Mouse (Mus musculus) hindbrain, postnatal 0 days (tissue): ENCODE results near the gene Ubac2. TPM values are rescaled to one million over a fixed set of nuclear protein-coding genes. Genes with fewer than 3 reads are reported as not detected.

Source experiments
- ATAC-seq: fragments of 200-750 bp; cut with Nextera tagmentation; 2 replicates; pipeline ENCODE4 v1.8.0; 2017; ENCODE audit warnings: mild to moderate bottlenecking, moderate TSS enrichment, moderate library complexity
- DNase-seq: peaks from one replicate; pipeline ENCODE4 v3.0.0-alpha.2; 2015; ENCODE audit warnings: low spot score
- H3K27ac ChIP-seq: fragments of 300-500 bp; sonication (generic); 2 replicates; pipeline ENCODE4 v1.5.1; 2014; ENCODE audit warnings: mild to moderate bottlenecking
- H3K27me3 ChIP-seq: fragments of 300-500 bp; sonication (generic); 2 replicates; pipeline ENCODE4 v1.6.1; 2014; ENCODE audit warnings: low read length, mixed read lengths; ENCODE audit not compliant: insufficient read depth
- H3K36me3 ChIP-seq: fragments of 300-500 bp; sonication (generic); 2 replicates; pipeline ENCODE4 v1.6.1; 2014; ENCODE audit warnings: low read length, mixed read lengths; ENCODE audit not compliant: insufficient read depth
- H3K4me1 ChIP-seq: fragments of 300-500 bp; sonication (generic); 2 replicates; pipeline ENCODE4 v1.6.1; 2014; ENCODE audit warnings: antibody characterized with exemption, low read length, mixed read lengths; ENCODE audit not compliant: insufficient read depth
- H3K4me2 ChIP-seq: fragments of 300-500 bp; sonication (generic); 2 replicates; pipeline ENCODE4 v1.6.1; 2014; ENCODE audit warnings: low read depth, mild to moderate bottlenecking, low read length, moderate library complexity, mixed read lengths
- H3K4me3 ChIP-seq: fragments of 300-500 bp; sonication (generic); 2 replicates; pipeline ENCODE4 v1.5.1; 2014; ENCODE audit warnings: low read length
- H3K9ac ChIP-seq: fragments of 300-500 bp; sonication (generic); replicated peaks from 2 replicates; pipeline ENCODE4 v1.6.1; 2014; ENCODE audit warnings: mild to moderate bottlenecking, low read length, moderate library complexity, mixed read lengths
- H3K9me3 ChIP-seq: fragments of 300-500 bp; sonication (generic); 2 replicates; pipeline ENCODE4 v1.6.1; 2016; ENCODE audit warnings: low read length, mixed read lengths
- CTCF ChIP-seq: IDR thresholded peaks from 2 replicates; pipeline ENCODE4 v1.5.1; 2016; ENCODE audit warnings: antibody characterized with exemption, control low read depth, low read depth
- WGBS: fragments of 180-500 bp; shearing (Covaris S2); extraction: QIAGEN DNeasy Blood & Tissue Kit; methylation state at CpG from one replicate; pipeline ENCODE4 v1.1.7; 2014; 5-methylcytosine and 5-hydroxymethylcytosine counted together
- polyA plus RNA-seq: library from polyadenylated mRNA; unstranded; fragments of >200 nt; fragmentation: Nextera tagmentation; extraction: Ambion mirVana; gene quantifications from 2 replicates; pipeline ENCODE4 v1.2.1, GENCODE M21; 2015
- total RNA-seq: library from RNA; depleted of rRNA; stranded (reverse); fragments of >200 nt; gene quantifications from 2 replicates; pipeline ENCODE4 v1.2.3, GENCODE M21; 2014

The Ubac2 gene
- total and polyA plus RNA-seq, 2 experiments from 2014 or later: 45.6 to 55.4 TPM

GRCm38 (mm10) chr14:121876860-121877259 lies 1.6 kb upstream of the Ubac2 start:
- H3K4me1 ChIP-seq: no peaks in the 10 kb centered on the region
- no peaks in the 10 kb centered on the region for H3K9me3 ChIP-seq
- DNase-seq (no peak), ATAC-seq (no peak)
- 91% methylated on average over 2 of the region's 2 CpGs for WGBS
- TF ChIP-seq CTCF: no peak
- H3K4me3 ChIP-seq: no peak overlapping the region
- no peaks in the 10 kb centered on the region for H3K27me3 ChIP-seq
- no peak overlapping the region for H3K9ac ChIP-seq
- no peaks in the 10 kb centered on the region for H3K36me3 ChIP-seq
- no peak overlapping the region for H3K27ac ChIP-seq
- no peak overlapping the region for H3K4me2 ChIP-seq

DNA sequence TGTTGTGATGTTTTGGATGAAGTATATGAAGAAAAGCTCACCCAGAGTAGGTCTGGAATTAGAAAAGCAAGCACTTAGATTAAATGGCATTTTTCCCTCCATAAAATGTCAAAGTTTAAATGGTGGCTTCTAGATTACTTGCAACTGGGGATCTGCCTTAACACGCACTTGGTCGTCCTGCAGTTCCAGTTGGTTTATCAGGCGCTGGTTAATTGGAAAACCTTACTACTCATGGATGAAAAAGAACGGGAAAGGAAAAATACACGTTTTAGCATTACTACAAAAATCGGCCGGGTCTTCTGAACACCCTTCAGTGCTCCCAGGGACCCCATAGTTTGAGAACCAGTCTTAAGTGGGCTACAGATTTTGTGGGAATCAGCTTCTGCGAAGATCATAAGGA lies 780 bp upstream of the Ubac2 start:
- ATAC-seq (no peak), DNase-seq (no peak)
- Histone ChIP-seq H3K36me3 (no peaks in the 10 kb centered on the region), H3K4me1 (no peaks in the 10 kb centered on the region), H3K27me3 (no peaks in the 10 kb centered on the region), H3K4me2 (peak overlapping the region; percentile 64), H3K27ac (peak overlapping the region; percentile 76; the same call in 1 of the 2 replicates), H3K4me3 (peak overlapping the region; percentile 63), H3K9me3 (no peaks in the 10 kb centered on the region), H3K9ac (peak overlapping the region; percentile 79; the same call in 1 of the 2 replicates)
- TF ChIP-seq CTCF: no peak
- 33% methylated on average over 8 of the region's 8 CpGs for WGBS

- ATAC-seq (no peak), DNase-seq (no peak)
- TF ChIP-seq CTCF: no peak
- Histone ChIP-seq H3K4me1 (no peaks in the 10 kb centered on the region), H3K4me3 (peak overlapping the region; percentile 63), H3K9ac (peak overlapping the region; percentile 79), H3K4me2 (peak overlapping the region; percentile 90), H3K9me3 (no peaks in the 10 kb centered on the region), H3K27ac (peak overlapping the region; percentile 46), H3K27me3 (no peaks in the 10 kb centered on the region), H3K36me3 (no peaks in the 10 kb centered on the region)
- WGBS: under 1% methylated on average over 27 of the region's 27 CpGs
Observed at GRCm38 (mm10) chr14:121878859-121879206, 413 bp downstream of the Ubac2 start.

DNA sequence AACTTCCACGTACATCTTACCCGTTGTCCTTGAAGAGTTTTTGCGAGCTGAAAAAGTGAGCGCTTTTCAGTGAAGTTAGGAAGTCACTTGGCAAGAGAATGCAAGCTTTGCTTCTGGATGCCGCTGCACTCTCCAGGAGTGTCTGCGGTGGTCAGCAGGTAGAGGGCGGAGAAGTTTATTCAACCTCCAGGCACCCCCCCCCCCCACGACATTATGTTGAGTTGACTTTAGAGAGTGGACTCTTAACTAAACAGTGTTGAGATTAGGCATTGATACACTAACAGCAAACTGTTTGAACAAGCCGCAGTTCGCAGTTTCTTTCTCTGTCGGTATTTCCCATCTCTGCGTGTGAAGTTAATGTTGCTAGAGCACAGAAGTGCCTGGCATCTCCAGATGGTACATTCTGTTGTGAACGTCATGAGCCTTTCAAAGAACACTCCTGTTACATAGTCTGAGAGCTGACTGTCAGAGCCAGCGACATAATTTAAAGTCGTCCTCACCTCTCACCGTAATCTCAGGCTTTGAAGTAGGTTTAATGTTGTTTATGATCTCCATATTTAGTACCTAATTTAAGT lies 933 bp downstream of the Ubac2 start:
- no peak for TF ChIP-seq CTCF
- H3K9me3 ChIP-seq: no peaks in the 10 kb centered on the region
- 17% methylated on average over 16 of the region's 16 CpGs for WGBS
- peak overlapping the region; percentile 63 for H3K4me3 ChIP-seq
- DNase-seq: peak; percentile 12
- no peaks in the 10 kb centered on the region for H3K36me3 ChIP-seq
- peak overlapping the region; percentile 90 for H3K4me2 ChIP-seq
- ATAC-seq: no peak
- no peaks in the 10 kb centered on the region for H3K4me1 ChIP-seq
- no peaks in the 10 kb centered on the region for H3K27me3 ChIP-seq
- H3K9ac ChIP-seq: peak overlapping the region; percentile 79
- H3K27ac ChIP-seq: 0 out of 2 replicates have a peak overlapping the region, but pooled peaks have one; percentile 46

DNA sequence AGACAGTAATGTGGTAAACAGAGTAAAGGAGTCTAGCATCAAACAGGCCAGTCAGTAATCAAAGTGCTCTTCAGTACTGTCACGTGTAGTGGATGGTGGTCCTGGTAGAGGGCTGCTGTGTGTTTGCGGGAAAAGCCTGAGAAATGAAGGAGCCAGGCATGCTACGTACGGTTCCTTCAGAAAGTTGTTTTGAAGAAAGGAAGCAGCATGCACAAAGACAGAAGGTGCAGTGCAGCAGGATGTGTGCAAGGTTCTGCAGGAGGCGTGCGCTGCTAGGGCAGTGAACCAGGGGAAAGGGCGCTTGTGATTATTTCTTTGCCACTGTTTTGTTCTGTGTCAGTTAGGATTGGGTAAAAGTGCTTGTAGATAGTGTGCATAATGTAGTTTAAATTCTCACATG lies 2.8 kb downstream of the Ubac2 start:
- H3K4me3 ChIP-seq: no peak overlapping the region
- H3K9me3 ChIP-seq: no peaks in the 10 kb centered on the region
- no peaks in the 10 kb centered on the region for H3K4me1 ChIP-seq
- WGBS: 87% methylated on average over 7 of the region's 7 CpGs
- no peaks in the 10 kb centered on the region for H3K36me3 ChIP-seq
- DNase-seq (no peak), ATAC-seq (no peak)
- H3K27ac ChIP-seq: no peak overlapping the region
- H3K27me3 ChIP-seq: no peaks in the 10 kb centered on the region
- no peak overlapping the region for H3K9ac ChIP-seq
- TF ChIP-seq CTCF: no peak
- no peak overlapping the region for H3K4me2 ChIP-seq

DNA sequence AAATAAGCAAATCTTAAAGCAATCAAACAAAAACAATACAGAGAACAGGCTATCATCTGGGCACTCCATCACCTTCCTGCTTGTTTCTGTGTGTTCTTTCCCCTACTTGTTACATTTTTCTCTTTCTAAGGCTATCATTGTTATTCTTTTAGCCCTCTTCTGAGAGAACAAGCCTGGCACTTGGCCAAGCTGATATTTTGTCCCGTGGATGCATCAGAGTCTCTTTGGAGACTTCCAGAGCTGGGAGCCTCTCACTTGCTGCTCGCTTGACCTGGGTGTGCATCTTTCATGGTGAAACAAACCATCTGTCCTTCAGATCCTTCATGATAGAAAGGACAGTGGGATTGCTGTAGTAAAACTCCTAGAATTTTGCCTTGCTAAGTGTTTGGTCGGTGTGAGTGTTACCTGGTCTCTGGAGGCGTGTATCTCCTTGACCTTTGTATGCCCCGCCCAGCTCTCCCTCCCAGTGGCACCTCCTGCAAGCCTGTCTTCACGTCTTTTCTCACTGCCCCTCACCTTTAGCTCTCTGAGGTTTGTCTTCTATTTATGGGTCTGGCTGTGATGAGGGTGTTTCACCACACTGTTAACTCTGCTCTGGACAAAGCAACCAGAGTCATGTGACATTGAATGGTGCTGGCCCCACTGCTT lies 5.9 kb downstream of the Ubac2 start:
- TF ChIP-seq CTCF: no peak
- H3K4me2 ChIP-seq: no peak overlapping the region
- H3K27me3 ChIP-seq: no peaks in the 10 kb centered on the region
- H3K27ac ChIP-seq: no peak overlapping the region
- no peak for ATAC-seq
- no peak for DNase-seq
- H3K9ac ChIP-seq: no peak overlapping the region
- H3K4me1 ChIP-seq: no peaks in the 10 kb centered on the region
- H3K9me3 ChIP-seq: no peaks in the 10 kb centered on the region
- no peak overlapping the region for H3K4me3 ChIP-seq
- WGBS: 74% methylated on average over 6 of the region's 6 CpGs
- no peaks in the 10 kb centered on the region for H3K36me3 ChIP-seq

- Histone ChIP-seq H3K27ac (no peak overlapping the region), H3K4me1 (no peaks in the 10 kb centered on the region), H3K27me3 (no peaks in the 10 kb centered on the region), H3K4me3 (no peak overlapping the region), H3K9ac (no peak overlapping the region), H3K36me3 (no peaks in the 10 kb centered on the region), H3K9me3 (no peaks in the 10 kb centered on the region), H3K4me2 (no peak overlapping the region)
- TF ChIP-seq CTCF: no peak
- DNase-seq (no peak), ATAC-seq (no peak)
- WGBS: 89% methylated on average over 6 of the region's 6 CpGs
Observed at GRCm38 (mm10) chr14:121893747-121894146, 15.3 kb downstream of the Ubac2 start.
